Mouse (Mus musculus) MEL (cell line): ENCODE data around the gene Shtn1.

Experiments
- CTCF ChIP-seq, 3 experiments: IDR thresholded peaks in 2 of 3; conservative IDR thresholded peaks in 1 of 3; 2 replicates each; pipeline ENCODE4 v1.5.1; 2011 to 2012; ENCODE audit warnings: low read length in 3 of 3, low read depth in 2 of 3, mild to moderate bottlenecking in 2 of 3, improper control_type of control experiment in 1 of 3, inconsistent platforms in 1 of 3, mixed read lengths in 1 of 3, moderate library complexity in 1 of 3; ENCODE audit not compliant: control insufficient read depth in 1 of 3, insufficient read depth in 1 of 3, poor library complexity in 1 of 3, severe bottlenecking in 1 of 3
- GABPA ChIP-seq: IDR thresholded peaks from 2 replicates; pipeline ENCODE4 v1.6.1; 2012; ENCODE audit warnings: low read depth, mild to moderate bottlenecking, inconsistent platforms, low read length, improper control_type of control experiment, moderate library complexity
- GATA1 ChIP-seq: IDR thresholded peaks from 2 replicates; pipeline ENCODE4 v1.6.1; 2011; ENCODE audit warnings: low read depth, low read length, improper control_type of control experiment
- RAD21 ChIP-seq: IDR thresholded peaks from 2 replicates; pipeline ENCODE4 v1.6.1; 2011; ENCODE audit warnings: mild to moderate bottlenecking, low read depth, low read length, improper control_type of control experiment
- TAL1 ChIP-seq: IDR thresholded peaks from 2 replicates; pipeline ENCODE4 v1.6.1; 2012; ENCODE audit warnings: mild to moderate bottlenecking, inconsistent platforms, low read length, moderate library complexity, mixed read lengths
- USF2 ChIP-seq, 2 experiments: IDR thresholded peaks; 2 replicates each; pipeline ENCODE4 v1.6.1; 2011 to 2012; ENCODE audit warnings: improper control_type of control experiment in 2 of 2, low read length in 2 of 2, borderline replicate concordance in 1 of 2, inconsistent platforms in 1 of 2, low read depth in 1 of 2, mild to moderate bottlenecking in 1 of 2; ENCODE audit not compliant: insufficient read depth in 1 of 2

- TF ChIP-seq GATA1 (no peak), CTCF (IDR thresholded peaks at IDR 0.05 in 2 of 3, conservative IDR thresholded peaks at IDR 0.05 in 1 of 3; ENCODE audit: control insufficient read depth in 1 of 3, insufficient read depth in 1 of 3, low read depth in 2 of 3, low read length in 3 of 3, poor library complexity in 1 of 3, severe bottlenecking in 1 of 3) (no peak), USF2 (IDR thresholded peaks at IDR 0.05; ENCODE audit: borderline replicate concordance in 1 of 2, insufficient read depth in 1 of 2, low read depth in 1 of 2, low read length in 2 of 2) (no peak), TAL1 (no peak), RAD21 (no peak), GABPA (no peak)
These were observed 39.1 kb downstream of the Shtn1 start for GRCm38 (mm10) chr19:59036811-59037210.
